Mouse (Mus musculus) megakaryocyte, embryonic 14.5 days (primary cell): ENCODE data around the gene Zfp786.

ENCODE experiments used
- FLI1 ChIP-seq: IDR thresholded peaks from 2 replicates; pipeline ENCODE4 v1.6.1; 2012; ENCODE audit warnings: low read length, inconsistent platforms, mixed read lengths
- GATA1 ChIP-seq: IDR thresholded peaks from 3 replicates; pipeline ENCODE4 v1.6.1; 2012; ENCODE audit warnings: mixed read lengths, low read length, inconsistent platforms, borderline replicate concordance

- no peak for TF ChIP-seq GATA1
- TF ChIP-seq FLI1, result no peak
These were observed 18.3 kb downstream of the Zfp786 start for GRCm38 (mm10) chr6:47812271-47812915.
